Mouse (Mus musculus): ENCODE measurements around the gene Zfp385a. TPM values are rescaled to one million over a fixed set of nuclear protein-coding genes. Genes with fewer than 3 reads are reported as not detected.

Zfp385a gene
- polyA plus RNA-seq, 1 experiment from 2014 or later, result 17.1 TPM

DNA sequence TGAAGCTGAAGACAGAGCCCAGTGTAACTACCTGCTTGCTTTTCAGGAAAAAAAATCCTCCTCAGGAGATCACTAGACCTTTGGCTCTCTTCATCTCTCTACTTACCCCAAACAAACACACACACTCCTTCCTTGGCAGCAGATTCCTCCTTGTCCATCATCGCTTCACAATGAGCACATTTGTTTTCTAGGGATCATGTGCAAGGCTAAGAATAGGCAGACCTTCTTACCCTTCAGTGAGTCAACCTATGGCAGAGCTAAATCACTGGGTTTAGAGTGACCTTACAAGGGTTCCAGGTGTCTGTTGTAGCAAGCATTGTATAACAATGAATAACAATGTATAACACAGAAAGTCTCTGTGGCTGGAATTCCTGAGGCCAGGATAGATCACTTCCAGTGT is 31.8 kb upstream of the Zfp385a start:
- Histone ChIP-seq H3K4me2 (no peak overlapping the region), H3K9ac (no peak overlapping the region), H3K4me1 (peaks cover 31% of the 10 kb centered on the region), H3K4me3 (no peak overlapping the region), H3K9me3 (no peaks in the 10 kb centered on the region), H3K27me3 (no peaks in the 10 kb centered on the region), H3K27ac (peak overlapping the region; percentile 69; the same call in 1 of the 2 replicates), H3K36me3 (no peaks in the 10 kb centered on the region)
- WGBS, result 88% methylated on average over 1 of the region's 1 CpGs
- no peak for ATAC-seq (ENCODE audit: insufficient number of reproducible peaks, low FRiP score, low TSS enrichment, low read depth)

DNA sequence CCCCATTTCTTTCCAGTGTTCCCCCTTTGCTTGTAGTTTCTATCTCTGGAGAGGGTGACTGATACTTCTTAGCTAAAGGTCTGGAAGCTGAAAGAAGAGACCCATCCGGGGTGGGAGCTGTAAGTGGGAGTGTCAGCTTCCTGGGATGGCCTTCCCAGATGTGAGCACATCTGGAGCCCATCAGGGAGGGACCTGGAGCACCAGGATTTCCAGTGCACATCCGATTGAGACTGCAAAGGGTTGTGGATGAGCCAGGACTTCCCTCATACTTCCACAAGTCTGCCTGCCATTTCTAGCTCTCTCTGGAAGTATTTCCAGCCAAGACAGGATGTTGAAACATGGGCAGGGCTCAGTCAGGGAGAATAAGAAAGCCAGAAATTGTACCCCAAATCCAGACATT is 31.3 kb upstream of the Zfp385a start:
- Histone ChIP-seq H3K4me2 (no peak overlapping the region), H3K4me3 (no peak overlapping the region), H3K36me3 (no peaks in the 10 kb centered on the region), H3K9ac (no peak overlapping the region), H3K27me3 (no peaks in the 10 kb centered on the region), H3K27ac (peak overlapping the region; percentile 69), H3K9me3 (no peaks in the 10 kb centered on the region), H3K4me1 (peaks cover 27% of the 10 kb centered on the region)
- 10% methylated on average over 2 of the region's 2 CpGs for WGBS
- ATAC-seq (ENCODE audit: insufficient number of reproducible peaks, low FRiP score, low TSS enrichment, low read depth), result no peak

DNA sequence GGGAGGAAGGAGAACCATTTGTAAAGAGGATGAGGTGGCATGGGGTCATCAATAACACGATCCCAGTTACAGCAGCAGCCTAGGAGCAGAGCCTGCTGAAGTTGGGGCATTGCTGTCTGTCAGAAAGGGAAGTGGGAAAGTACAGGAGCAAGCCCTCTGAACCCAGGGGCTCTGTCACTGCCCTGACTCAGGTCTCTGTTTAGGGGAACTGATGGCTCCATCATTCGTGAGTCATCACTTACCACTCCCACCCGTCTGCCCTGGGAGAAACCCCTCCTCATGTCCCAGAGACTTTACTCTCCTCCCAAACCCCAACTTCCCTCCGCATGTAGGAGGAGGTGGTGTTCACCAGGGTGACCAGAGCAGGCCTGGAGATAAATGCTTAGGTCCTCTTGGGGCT is 30.6 kb upstream of the Zfp385a start:
- H3K4me2 ChIP-seq, result no peak overlapping the region
- no peaks in the 10 kb centered on the region for H3K36me3 ChIP-seq
- no peaks in the 10 kb centered on the region for H3K9me3 ChIP-seq
- no peaks in the 10 kb centered on the region for H3K27me3 ChIP-seq
- 0 out of 2 replicates have a peak overlapping the region, but pooled peaks have one; percentile 69 for H3K27ac ChIP-seq
- no peak overlapping the region for H3K9ac ChIP-seq
- H3K4me3 ChIP-seq, result no peak overlapping the region
- WGBS, result 33% methylated on average over 4 of the region's 4 CpGs
- peaks cover 27% of the 10 kb centered on the region for H3K4me1 ChIP-seq
- ATAC-seq (ENCODE audit: insufficient number of reproducible peaks, low FRiP score, low TSS enrichment, low read depth), result no peak

DNA sequence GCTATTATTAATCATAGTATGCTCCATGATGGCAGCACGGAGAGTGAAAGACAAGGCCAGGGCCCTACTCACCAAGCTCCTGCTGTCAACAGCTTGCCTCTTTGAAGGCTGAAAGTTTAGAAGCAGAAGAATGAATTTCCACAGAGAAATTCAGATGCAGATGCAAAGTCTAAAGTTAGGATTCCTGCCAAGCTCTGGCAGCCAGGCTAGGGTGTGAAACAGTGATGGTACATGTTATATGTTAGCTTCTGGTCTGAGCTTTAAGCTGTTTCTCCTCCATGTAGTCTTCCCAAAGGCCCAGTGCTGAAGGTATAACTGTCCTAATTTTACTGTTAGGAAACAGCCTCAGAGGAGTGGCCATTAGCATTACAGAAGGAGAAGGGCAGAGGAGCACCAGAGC is 29.2 kb upstream of the Zfp385a start:
- Histone ChIP-seq H3K27ac (no peak overlapping the region), H3K9ac (no peak overlapping the region), H3K4me3 (no peak overlapping the region), H3K4me2 (no peak overlapping the region), H3K4me1 (peaks cover 40% of the 10 kb centered on the region), H3K9me3 (no peaks in the 10 kb centered on the region), H3K36me3 (no peaks in the 10 kb centered on the region), H3K27me3 (no peaks in the 10 kb centered on the region)
- no peak for ATAC-seq (ENCODE audit: insufficient number of reproducible peaks, low FRiP score, low TSS enrichment, low read depth)
- WGBS, result 62% methylated on average over 1 of the region's 1 CpGs

DNA sequence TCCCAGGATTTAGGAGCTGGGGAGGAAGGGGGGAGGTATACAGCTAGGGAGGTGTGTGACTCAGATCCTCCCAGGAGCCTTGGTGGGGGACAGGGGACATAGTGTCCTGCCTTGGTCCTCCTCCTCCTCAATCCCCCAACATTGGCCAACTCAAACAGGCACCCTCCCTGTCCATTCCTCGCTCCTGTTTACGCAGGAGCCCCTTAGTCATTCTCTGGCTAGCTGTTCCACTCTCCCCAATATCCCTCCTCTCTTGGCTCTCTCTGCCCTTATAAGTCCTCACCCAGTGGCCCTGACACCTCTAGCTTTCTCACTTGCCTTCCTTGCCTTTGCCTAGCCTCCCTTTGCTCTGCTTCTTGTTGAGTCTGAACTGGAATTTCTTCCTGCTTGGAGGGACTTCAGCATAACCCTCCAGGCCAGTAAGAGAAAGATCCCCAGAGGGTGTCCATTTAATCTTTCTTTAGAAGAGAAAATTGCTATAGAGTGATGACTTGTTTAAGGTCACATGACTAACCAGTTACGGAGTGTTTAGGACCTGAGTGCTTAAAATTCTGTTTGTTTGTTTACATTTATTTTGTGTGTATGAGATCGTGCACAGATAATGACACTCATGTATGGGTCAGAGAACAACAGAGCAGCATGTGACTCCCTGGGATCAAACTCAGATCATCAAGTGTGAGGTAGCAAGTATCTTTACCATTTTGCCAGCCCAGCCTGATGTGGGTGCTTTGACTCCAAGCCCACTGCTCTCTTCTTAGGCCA is 28.5 kb upstream of the Zfp385a start:
- Histone ChIP-seq H3K36me3 (no peaks in the 10 kb centered on the region), H3K9ac (no peak overlapping the region), H3K4me2 (no peak overlapping the region), H3K4me1 (peaks cover 45% of the 10 kb centered on the region), H3K27ac (no peak overlapping the region; the same call in 1 of the 2 replicates), H3K9me3 (no peaks in the 10 kb centered on the region), H3K4me3 (no peak overlapping the region), H3K27me3 (no peaks in the 10 kb centered on the region)
- 66% methylated on average over 4 of the region's 4 CpGs for WGBS
- ATAC-seq (ENCODE audit: insufficient number of reproducible peaks, low FRiP score, low TSS enrichment, low read depth), result no peak

DNA sequence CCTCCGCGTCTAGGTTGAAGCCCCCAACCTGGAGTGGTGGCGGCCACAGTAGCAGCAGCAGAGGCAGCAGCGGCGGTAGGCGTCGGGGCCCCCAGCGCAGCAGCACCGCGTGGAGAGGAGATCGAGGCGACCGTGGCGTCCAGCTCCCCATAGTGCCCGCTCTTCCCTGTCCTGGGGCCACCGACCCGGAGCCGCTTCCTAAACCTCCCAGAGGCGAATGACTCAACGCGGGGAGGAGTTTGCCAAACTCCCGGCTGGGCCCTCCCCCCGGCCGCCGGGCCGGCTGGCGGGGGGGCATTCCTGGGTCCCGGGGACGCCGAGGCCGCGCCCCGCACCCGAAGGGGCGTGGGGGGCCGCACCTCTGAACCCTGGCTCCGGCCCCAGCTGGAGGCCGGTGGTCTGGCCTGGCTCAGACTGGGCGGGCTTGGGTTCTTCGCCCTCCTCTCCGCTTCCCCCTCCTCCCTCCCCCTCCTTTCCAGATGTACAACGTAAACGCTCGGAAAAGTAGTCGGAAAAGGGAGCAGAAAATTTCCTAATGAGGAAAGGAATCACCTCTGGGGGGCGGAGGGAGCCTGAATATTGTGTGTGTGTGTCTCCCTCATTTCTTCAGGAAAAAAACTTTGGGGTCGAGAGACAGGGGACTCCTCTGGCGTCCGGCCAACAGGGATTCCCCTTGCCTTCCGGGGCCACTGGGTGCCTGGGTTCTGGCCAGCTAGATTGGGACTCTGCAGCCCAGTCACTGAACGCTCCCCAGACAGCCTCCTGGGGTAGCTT is 26.7 kb upstream of the Zfp385a start, which contains the start of gene Itga5:
Itga5 (minus strand) TSS at position 388 of the 774 bp plus-strand sequence.
- 1% methylated on average over 49 of the region's 51 CpGs for WGBS
- H3K9me3 ChIP-seq, result no peaks in the 10 kb centered on the region
- ATAC-seq (ENCODE audit: insufficient number of reproducible peaks, low FRiP score, low TSS enrichment, low read depth), result peak; percentile 72

DNA sequence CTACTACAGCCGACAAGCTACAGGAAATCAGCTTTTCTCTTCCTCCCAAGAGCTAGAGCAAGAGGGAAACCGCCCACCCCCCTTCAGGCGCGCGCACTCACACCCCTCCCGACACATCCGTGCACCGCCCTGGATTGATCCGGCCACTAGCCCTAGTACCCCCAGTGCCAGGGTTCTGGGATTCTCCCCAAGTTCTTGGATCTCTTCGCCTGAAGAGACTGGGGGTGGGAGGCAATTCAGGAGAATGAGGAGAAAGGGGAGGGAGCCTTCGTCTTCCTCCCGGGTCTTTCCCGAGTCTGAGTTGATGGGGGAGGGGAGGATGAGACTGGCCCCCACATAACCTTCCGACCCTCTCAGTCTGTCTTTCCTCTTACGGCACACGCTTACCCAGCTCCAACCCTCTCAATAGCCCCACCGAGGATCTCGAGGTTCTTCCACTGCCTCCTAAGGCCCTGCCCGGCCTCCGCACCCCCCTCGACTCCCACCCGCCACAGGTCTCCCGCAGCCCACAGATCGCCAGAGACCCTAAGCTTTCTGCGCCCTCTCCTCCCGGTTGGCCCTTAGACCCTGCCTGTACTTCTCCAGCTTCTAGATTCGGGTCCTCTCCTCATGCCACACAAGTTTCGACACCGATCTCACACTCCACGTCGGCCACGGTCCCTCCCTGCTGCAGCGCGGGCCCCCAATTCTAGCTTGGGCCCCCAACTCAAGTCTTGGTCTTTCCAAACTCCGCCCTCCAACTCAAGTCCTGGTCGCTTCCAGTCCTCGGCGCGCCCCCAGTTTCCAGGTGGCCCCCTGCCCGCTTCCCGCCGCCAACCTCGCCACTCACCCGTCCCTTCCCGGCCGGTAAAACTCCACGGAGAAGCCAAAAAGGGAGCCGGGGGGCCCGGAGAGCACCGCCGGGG is 25.8 kb upstream of the Zfp385a start:
- ATAC-seq (ENCODE audit: insufficient number of reproducible peaks, low FRiP score, low TSS enrichment, low read depth), result peak; percentile 25; the same call in 1 of the 2 replicates
- Histone ChIP-seq H3K27me3 (no peaks in the 10 kb centered on the region), H3K4me2 (peak overlapping the region; percentile 56), H3K4me3 (peak overlapping the region; percentile 96), H3K9ac (peak overlapping the region; percentile 97), H3K9me3 (no peaks in the 10 kb centered on the region), H3K27ac (peak overlapping the region; percentile 95), H3K4me1 (peaks cover 34% of the 10 kb centered on the region), H3K36me3 (no peaks in the 10 kb centered on the region)
- under 1% methylated on average over 51 of the region's 51 CpGs for WGBS

More for the DNA sequence above, 26.7 kb upstream of the Zfp385a start, which contains the start of gene Itga5:
- Histone ChIP-seq H3K4me3 (peak within 1 kb of the TSS; percentile 96), H3K4me1 (peaks cover 41% of the 10 kb centered on the region), H3K9ac (peak within 1 kb of the TSS; percentile 97), H3K4me2 (peak within 1 kb of the TSS; percentile 56), H3K27me3 (no peaks in the 10 kb centered on the region), H3K36me3 (no peaks in the 10 kb centered on the region), H3K27ac (peak within 1 kb of the TSS; percentile 95)

DNA sequence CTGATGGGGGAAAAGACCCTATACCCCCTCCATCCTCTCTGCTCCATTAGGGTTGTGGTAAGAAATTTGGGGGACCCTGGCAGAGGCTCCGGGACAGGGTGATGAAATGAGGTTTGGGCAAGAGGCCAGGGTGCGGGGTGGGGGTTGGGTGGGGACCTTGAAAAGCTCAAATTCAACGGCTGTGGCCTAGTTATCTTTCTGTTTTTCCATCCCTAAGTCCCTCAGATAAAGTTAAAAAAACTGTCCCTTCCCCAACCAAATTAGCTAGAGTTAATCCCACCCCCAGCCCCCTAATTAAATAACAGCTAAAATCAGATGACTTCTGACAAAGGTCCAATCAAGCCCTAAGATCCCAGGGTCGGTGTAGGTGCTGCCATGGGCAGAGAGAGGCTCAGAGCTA is 24.9 kb upstream of the Zfp385a start:
- ATAC-seq (ENCODE audit: insufficient number of reproducible peaks, low FRiP score, low TSS enrichment, low read depth), result no peak
- Histone ChIP-seq H3K9me3 (no peaks in the 10 kb centered on the region), H3K36me3 (no peaks in the 10 kb centered on the region), H3K4me2 (peak overlapping the region; percentile 56), H3K27ac (0 out of 2 replicates have a peak overlapping the region, but pooled peaks have one; percentile 95), H3K27me3 (no peaks in the 10 kb centered on the region), H3K4me1 (peaks cover 41% of the 10 kb centered on the region), H3K9ac (peak overlapping the region; percentile 97; the same call in 1 of the 2 replicates), H3K4me3 (peak overlapping the region; percentile 96)
- WGBS, result 33% methylated on average over 4 of the region's 4 CpGs

DNA sequence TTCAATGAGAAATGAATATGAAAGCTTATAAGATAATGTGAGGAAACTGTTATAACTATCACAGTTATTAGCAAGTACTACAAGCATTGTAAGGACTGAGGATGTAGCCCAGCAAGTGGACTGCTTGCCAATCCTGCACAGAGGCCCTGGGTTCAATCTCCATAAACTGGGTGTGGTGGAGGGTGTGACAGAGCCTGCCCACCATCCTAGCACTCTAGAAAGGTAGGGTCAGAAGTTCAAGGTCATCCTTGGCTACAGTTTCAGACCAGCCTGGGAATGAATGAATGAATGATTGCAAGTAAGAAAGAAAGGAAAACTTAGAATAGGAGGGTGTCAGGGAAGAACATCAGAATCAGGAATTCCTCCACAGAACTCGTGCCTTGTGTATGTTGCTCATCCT is 23.9 kb upstream of the Zfp385a start:
- WGBS, result 80% methylated on average over 1 of the region's 1 CpGs
- no peak for ATAC-seq (ENCODE audit: insufficient number of reproducible peaks, low FRiP score, low TSS enrichment, low read depth)
- no peak overlapping the region for H3K4me2 ChIP-seq
- H3K9ac ChIP-seq, result no peak overlapping the region
- H3K27me3 ChIP-seq, result no peaks in the 10 kb centered on the region
- no peaks in the 10 kb centered on the region for H3K9me3 ChIP-seq
- H3K4me1 ChIP-seq, result peaks cover 50% of the 10 kb centered on the region
- no peaks in the 10 kb centered on the region for H3K36me3 ChIP-seq
- H3K4me3 ChIP-seq, result no peak overlapping the region
- H3K27ac ChIP-seq, result no peak overlapping the region

DNA sequence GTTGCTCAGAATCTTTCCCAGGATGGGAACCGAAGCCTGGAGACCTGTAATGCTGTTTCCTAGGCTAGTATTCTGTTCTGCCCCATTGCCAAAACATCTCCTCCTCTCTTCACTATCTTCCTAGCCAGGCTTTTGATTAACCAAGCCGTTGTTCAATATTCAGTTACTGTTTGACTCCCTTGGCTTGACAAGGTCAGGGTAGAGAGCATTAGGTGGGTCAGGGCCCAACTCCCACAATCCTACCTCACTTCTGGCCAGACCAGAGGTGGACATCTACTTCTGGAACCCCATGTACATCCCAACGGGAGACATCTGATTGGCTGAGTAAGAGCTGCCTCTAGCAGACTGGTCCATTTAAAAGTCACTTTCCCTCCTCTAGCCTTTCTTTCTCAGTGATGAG is 23.1 kb upstream of the Zfp385a start:
- 86% methylated on average over 3 of the region's 3 CpGs for WGBS
- Histone ChIP-seq H3K4me2 (no peak overlapping the region), H3K4me1 (peaks cover 53% of the 10 kb centered on the region), H3K36me3 (no peaks in the 10 kb centered on the region), H3K27me3 (no peaks in the 10 kb centered on the region), H3K4me3 (no peak overlapping the region), H3K9ac (no peak overlapping the region), H3K27ac (no peak overlapping the region), H3K9me3 (no peaks in the 10 kb centered on the region)
- ATAC-seq (ENCODE audit: insufficient number of reproducible peaks, low FRiP score, low TSS enrichment, low read depth), result no peak

DNA sequence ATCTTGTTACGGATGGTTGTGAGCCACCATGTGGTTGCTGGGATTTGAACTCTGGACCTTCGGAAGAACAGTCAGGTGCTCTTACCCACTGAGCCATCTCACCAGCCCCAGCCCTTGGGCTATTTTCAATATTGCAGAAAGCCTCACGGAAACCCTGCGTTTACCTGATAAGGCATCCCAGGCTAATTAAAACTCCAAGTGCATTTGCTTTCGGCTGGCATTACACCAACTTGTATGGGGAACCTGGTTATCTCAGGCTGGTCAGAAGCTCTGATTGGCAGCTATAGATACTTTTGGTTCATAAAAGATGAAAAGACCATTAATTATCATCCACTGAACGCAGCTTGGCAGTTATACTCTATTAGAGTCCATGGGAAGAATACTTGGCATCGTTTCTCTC is 22.4 kb upstream of the Zfp385a start:
- Histone ChIP-seq H3K27ac (no peak overlapping the region), H3K4me3 (no peak overlapping the region), H3K27me3 (no peaks in the 10 kb centered on the region), H3K4me1 (peaks cover 47% of the 10 kb centered on the region), H3K4me2 (no peak overlapping the region), H3K36me3 (peaks cover 2% of the 10 kb centered on the region), H3K9me3 (no peaks in the 10 kb centered on the region), H3K9ac (no peak overlapping the region)
- 89% methylated on average over 7 of the region's 7 CpGs for WGBS
- no peak for ATAC-seq (ENCODE audit: insufficient number of reproducible peaks, low FRiP score, low TSS enrichment, low read depth)
